Mouse (Mus musculus): ENCODE measurements around the gene Ctbs.

- TF ChIP-seq CTCF (IDR thresholded peaks at IDR 0.05; ENCODE audit: borderline replicate concordance, extremely low read depth, insufficient read depth, insufficient read length) (no peak), POLR2A (IDR thresholded peaks at IDR 0.05; ENCODE audit: borderline replicate concordance, extremely low read depth, insufficient read depth, insufficient read length, poor library complexity, severe bottlenecking) (peak; percentile 87)
Measured at GRCm38 (mm10) chr3:146404311-146405201, 45.0 kb upstream of the Ctbs start, which contains the start of gene Ssx2ip.
